Mouse (Mus musculus): ENCODE data around the gene Dennd2d.

GRCm38 (mm10) chr3:106496045-106496721 is 14.0 kb downstream of the Dennd2d start:
- TF ChIP-seq POLR2A (IDR thresholded peaks at IDR 0.05; ENCODE audit: insufficient read depth, low read depth, low read length) (no peak), CTCF (IDR thresholded peaks at IDR 0.05; ENCODE audit: insufficient read depth, low read depth, low read length) (no peak)
